Mouse (Mus musculus) C2C12 (cell line): ENCODE data around the gene Ccdc163. TPM values are rescaled to one million over a fixed set of nuclear protein-coding genes. Genes with fewer than 3 reads are reported as not detected.

Source experiments
- H3K27me3 ChIP-seq: one replicate; pipeline ENCODE4 v1.6.1; 2011; ENCODE audit not compliant: control insufficient read depth, insufficient read depth, insufficient read length
- H3K36me3 ChIP-seq: one replicate; pipeline ENCODE4 v1.6.1; 2011; ENCODE audit not compliant: control insufficient read depth, insufficient read depth
- H3K4me3 ChIP-seq: one replicate; pipeline ENCODE4 v1.5.1; 2011; ENCODE audit warnings: mild to moderate bottlenecking, control low read depth; ENCODE audit not compliant: poor library complexity, insufficient read depth, severe bottlenecking
- H3K79me2 ChIP-seq: one replicate; pipeline ENCODE4 v1.6.1; 2011; ENCODE audit not compliant: control insufficient read depth, insufficient read depth
- H3K79me3 ChIP-seq: one replicate; pipeline ENCODE4 v1.6.1; 2011; ENCODE audit warnings: low read depth, control low read depth
- H3ac ChIP-seq: one replicate; pipeline ENCODE3; 2011; ENCODE audit warnings: low read depth; ENCODE audit not compliant: control insufficient read depth, insufficient read length
- CEBPB ChIP-seq: IDR thresholded peaks from one replicate; pipeline ENCODE4 v1.6.1; 2011; ENCODE audit warnings: low read depth, mild to moderate bottlenecking, control low read depth, moderate library complexity
- CTCF ChIP-seq: IDR thresholded peaks from one replicate; pipeline ENCODE4 v1.5.1; 2011; ENCODE audit not compliant: control insufficient read depth, insufficient read depth, insufficient read length
- FOSL1 ChIP-seq: IDR thresholded peaks from one replicate; pipeline ENCODE4 v1.8.0; 2011; ENCODE audit warnings: mild to moderate bottlenecking, low read length; ENCODE audit not compliant: poor library complexity, insufficient read depth, severe bottlenecking
- MAX ChIP-seq: IDR thresholded peaks from one replicate; pipeline ENCODE4 v1.6.1; 2011; ENCODE audit warnings: mild to moderate bottlenecking, control low read depth
- MYOD1 ChIP-seq: IDR thresholded peaks from one replicate; pipeline ENCODE4 v1.6.1; 2011; ENCODE audit warnings: low read depth; ENCODE audit not compliant: control insufficient read depth, insufficient read length
- MYOG ChIP-seq: IDR thresholded peaks from one replicate; pipeline ENCODE4 v1.6.1; 2011; ENCODE audit not compliant: control insufficient read depth, insufficient read length; ENCODE audit errors: extremely low read depth
- USF1 ChIP-seq: IDR thresholded peaks from one replicate; pipeline ENCODE4 v1.6.1; 2011; ENCODE audit warnings: low read depth, mild to moderate bottlenecking, control low read depth, moderate library complexity
- polyA plus RNA-seq: library from polyadenylated mRNA; unstranded; fragments of >200 nt; fragmentation: generic; extraction: Trizol; gene quantifications from one replicate; pipeline ENCODE4 v1.2.1, GENCODE M21; 2012; ENCODE audit warnings: missing spikeins

The Ccdc163 gene
- polyA plus RNA-seq, 1 experiment, result 22.0 TPM

DNA sequence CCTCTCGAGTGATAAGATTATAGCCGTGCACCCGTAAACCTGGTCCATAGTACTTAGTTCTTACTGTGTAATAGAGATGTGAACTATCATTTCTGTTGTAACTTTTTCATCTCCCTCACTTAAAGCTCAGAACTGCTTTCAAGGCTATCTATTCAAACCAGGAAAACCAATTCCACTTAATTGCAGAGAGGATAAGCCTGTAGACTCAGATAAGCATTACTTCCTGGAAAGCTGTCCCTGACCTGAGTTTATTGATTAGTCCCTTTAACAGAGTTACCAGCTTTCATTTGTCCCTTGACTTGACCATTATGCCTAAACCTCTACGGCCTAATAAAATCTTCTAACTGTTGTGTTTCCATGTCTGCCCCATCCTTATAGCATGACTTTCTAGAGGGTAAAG is 24.4 kb upstream of the Ccdc163 start:
- peaks cover 32% of the 10 kb centered on the region for H3K79me3 ChIP-seq
- no peaks in the 10 kb centered on the region for H3K27me3 ChIP-seq
- peaks cover 36% of the 10 kb centered on the region for H3K79me2 ChIP-seq
- peaks cover 24% of the 10 kb centered on the region for H3K36me3 ChIP-seq
- TF ChIP-seq MYOD1, result no peak
- TF ChIP-seq USF1, result no peak
- TF ChIP-seq MAX, result no peak
- TF ChIP-seq FOSL1, result no peak
- TF ChIP-seq CEBPB, result no peak
- no peak for TF ChIP-seq MYOG
- TF ChIP-seq CTCF, result no peak
- no peak overlapping the region for H3ac ChIP-seq
- H3K4me3 ChIP-seq, result no peak overlapping the region

DNA sequence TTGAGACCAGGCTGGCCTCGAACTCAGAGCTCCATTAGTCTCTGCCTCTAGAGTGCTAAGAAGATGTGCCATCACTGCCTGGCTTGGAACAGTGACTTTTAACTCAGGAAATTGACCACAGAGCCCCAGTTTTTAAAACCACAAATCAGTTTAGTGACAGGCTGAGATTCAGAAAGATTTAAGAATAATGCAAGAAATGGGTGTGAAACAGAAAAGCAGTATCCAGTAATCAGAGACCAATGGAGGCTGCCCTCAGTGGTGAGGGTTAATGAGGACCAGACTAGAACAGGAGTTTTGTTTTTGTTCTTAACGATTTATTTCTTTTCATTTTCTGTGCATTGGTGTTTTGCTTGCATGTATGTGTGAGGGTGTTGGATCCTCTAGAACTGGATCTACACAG is 23.6 kb upstream of the Ccdc163 start:
- peaks cover 39% of the 10 kb centered on the region for H3K79me3 ChIP-seq
- no peak overlapping the region for H3K4me3 ChIP-seq
- H3K79me2 ChIP-seq, result peaks cover 43% of the 10 kb centered on the region
- H3ac ChIP-seq, result no peak overlapping the region
- H3K36me3 ChIP-seq, result peaks cover 31% of the 10 kb centered on the region
- TF ChIP-seq MAX (no peak), USF1 (no peak), CEBPB (no peak), MYOD1 (no peak), CTCF (no peak), MYOG (no peak), FOSL1 (no peak)
- H3K27me3 ChIP-seq, result no peaks in the 10 kb centered on the region

DNA sequence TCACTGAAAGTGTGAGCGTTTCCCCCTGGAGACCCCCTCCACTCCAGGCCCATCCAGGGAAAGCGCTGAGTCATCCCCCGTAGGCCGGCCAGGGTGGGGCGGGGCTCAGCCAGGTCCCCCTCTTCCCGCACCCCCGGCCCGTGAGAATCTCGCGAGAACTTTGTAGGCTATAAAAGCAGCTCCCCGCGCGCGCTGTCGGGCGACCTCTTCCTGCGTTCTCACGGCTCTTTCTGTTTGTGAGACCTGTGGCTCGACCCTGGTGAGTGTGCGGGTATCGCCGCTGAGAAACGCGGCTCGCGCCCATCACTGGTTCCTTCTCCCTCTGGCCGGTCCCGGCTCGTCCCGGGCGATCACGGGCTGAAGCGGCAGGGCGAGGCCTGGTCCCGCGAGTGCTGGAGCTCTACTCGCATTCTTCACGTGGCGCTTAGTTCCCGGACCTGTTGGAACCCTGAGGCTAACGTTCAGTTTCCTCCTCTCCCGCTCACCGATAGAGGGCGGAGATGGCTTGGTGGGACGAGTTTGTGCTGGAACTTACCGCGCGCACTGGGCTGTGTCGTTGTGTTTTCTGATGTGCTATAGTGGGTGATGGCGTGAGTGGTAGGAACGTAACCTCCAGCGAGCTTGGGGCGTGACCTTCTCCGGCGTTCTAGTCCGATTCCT is 22.8 kb upstream of the Ccdc163 start, which contains the start of gene Prdx1:
Gene Prdx1, plus strand, starts transcription at position 143 of the 660 bp plus-strand sequence.
- Histone ChIP-seq H3K79me2 (peaks cover 52% of the 10 kb centered on the region), H3ac (peak within 1 kb of the TSS; percentile 91), H3K4me3 (peak within 1 kb of the TSS; percentile 83), H3K36me3 (peaks cover 40% of the 10 kb centered on the region), H3K79me3 (peaks cover 48% of the 10 kb centered on the region), H3K27me3 (no peaks in the 10 kb centered on the region)
- peak; percentile 28 for TF ChIP-seq USF1
- no peak for TF ChIP-seq CEBPB
- peak; percentile 53 for TF ChIP-seq MAX
- TF ChIP-seq MYOD1, result no peak
- TF ChIP-seq FOSL1, result no peak
- no peak for TF ChIP-seq MYOG
- TF ChIP-seq CTCF, result peak; percentile 39

DNA sequence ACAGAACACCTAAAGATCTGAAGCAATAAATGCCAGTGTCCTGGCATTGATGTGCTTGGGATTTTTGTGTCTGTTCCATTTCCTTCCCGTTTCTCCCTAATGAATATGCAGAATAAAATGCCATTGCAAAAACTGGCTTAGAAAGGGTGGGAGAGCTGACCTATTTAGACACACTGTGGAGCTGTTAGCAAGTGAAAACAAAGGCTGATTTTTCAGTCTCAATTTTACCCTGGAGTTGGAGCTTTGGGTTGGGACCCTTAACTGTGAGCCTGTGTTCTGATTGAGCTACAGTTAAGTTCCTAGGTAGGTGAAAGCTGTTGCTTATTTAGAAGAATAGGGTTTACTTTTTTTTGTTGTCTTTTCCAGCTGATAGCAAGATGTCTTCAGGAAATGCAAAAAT is 21.3 kb upstream of the Ccdc163 start:
- H3K36me3 ChIP-seq, result peaks cover 55% of the 10 kb centered on the region
- no peak overlapping the region for H3ac ChIP-seq
- peak overlapping the region; percentile 83 for H3K4me3 ChIP-seq
- H3K27me3 ChIP-seq, result no peaks in the 10 kb centered on the region
- no peak for TF ChIP-seq MYOG
- TF ChIP-seq MYOD1, result no peak
- no peak for TF ChIP-seq CTCF
- no peak for TF ChIP-seq MAX
- no peak for TF ChIP-seq CEBPB
- no peak for TF ChIP-seq FOSL1
- peaks cover 61% of the 10 kb centered on the region for H3K79me3 ChIP-seq
- H3K79me2 ChIP-seq, result peaks cover 67% of the 10 kb centered on the region

DNA sequence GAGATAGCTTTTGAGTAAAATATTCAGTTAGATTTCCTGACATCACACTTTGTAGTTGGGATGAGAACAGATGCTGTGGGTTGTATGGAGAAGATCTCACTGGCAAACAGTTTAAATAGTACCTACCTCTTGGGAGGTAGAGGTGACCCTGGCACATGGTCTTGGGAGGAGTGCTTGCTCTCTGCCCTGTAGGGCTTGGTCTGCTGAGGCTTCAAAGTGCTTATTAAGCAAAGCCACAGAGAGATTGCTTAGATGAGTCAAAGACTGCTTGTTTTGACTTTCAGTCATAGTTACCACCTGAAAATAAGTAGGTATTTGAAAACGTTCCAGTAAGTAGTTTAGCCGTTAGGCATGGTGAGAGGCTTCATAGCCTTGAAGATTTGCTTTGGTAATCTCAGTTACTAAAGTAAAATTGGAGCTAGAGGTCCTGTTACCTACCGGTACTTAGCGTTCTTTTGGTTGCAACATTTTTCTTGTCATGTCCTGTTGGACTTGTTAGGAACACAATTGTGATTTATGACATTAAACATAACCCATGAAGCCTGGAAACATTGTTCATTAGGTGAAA is 18.9 kb upstream of the Ccdc163 start:
- Histone ChIP-seq H3K79me3 (peaks cover 74% of the 10 kb centered on the region), H3ac (no peak overlapping the region), H3K4me3 (no peak overlapping the region), H3K36me3 (peaks cover 78% of the 10 kb centered on the region), H3K79me2 (peaks cover 88% of the 10 kb centered on the region), H3K27me3 (no peaks in the 10 kb centered on the region)
- TF ChIP-seq FOSL1 (no peak), MYOG (no peak), CEBPB (no peak), MYOD1 (no peak), MAX (no peak), USF1 (no peak), CTCF (no peak)

DNA sequence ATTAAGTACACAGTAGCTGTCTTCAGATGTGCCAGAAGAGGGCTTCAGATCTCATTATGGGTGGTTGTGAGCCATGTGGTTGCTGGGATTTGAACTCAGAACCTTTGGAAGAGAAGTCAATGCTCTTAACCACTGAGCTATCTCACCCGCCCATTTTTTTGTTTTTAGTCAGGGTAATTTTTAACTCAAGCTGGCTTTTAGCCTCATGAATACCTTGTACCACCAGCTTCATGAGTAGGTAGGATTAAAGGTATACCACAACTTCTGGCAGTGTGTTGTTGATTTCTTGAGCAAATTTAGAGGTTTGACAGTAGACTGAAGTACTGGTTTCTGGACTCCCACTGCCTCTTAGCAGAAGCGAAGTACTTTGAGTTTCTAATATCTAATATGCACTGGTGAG is 16.2 kb upstream of the Ccdc163 start:
- Histone ChIP-seq H3K36me3 (peaks cover 98% of the 10 kb centered on the region), H3ac (no peak overlapping the region), H3K27me3 (no peaks in the 10 kb centered on the region), H3K4me3 (no peak overlapping the region), H3K79me3 (peaks cover 72% of the 10 kb centered on the region), H3K79me2 (peaks cover 98% of the 10 kb centered on the region)
- TF ChIP-seq CTCF, result no peak
- TF ChIP-seq MYOG, result no peak
- TF ChIP-seq USF1, result no peak
- no peak for TF ChIP-seq CEBPB
- no peak for TF ChIP-seq MAX
- TF ChIP-seq FOSL1, result no peak
- no peak for TF ChIP-seq MYOD1
